Mouse (Mus musculus) testis, postnatal 14 days (tissue): ENCODE measurements at regions not wholly inside any gene's neighbourhood (a gene's known extent, or its start where the extent isn't known, plus 50 kb on each side); places are given as distances from the start of the nearest gene placed in this dataset.

Experiments
- DNase-seq: peaks from one replicate; pipeline ENCODE4 v3.0.0; 2021; ENCODE audit warnings: low spot score

DNA sequence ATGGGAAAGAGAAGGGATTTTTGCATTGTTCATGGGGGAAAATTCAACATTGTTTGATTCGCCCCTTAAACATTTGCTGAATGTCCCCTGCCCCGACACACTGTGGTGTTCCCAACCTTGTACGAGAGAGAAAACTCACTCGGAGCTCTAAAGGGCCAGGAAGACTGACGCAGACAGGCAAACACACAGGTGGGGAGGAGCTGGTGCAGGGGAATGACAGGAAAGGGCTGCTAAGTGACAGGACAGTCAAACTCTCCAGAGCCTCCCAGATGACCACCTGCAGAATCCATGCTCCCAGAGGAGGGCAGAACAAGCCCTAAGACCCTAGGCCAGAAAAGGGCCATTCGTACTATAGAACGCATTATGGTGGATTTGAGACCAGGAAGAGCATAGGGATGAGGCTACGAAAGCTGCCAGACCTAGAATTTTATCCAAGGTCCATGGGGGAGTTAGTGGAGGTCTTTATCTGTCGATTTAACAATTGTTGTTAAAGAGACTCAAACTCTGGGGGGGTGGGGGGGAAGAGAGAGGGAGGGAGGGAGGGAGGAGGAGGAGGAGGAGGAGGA lies 94.6 kb upstream of the Pabpc6 start:
- no peak for DNase-seq

DNA sequence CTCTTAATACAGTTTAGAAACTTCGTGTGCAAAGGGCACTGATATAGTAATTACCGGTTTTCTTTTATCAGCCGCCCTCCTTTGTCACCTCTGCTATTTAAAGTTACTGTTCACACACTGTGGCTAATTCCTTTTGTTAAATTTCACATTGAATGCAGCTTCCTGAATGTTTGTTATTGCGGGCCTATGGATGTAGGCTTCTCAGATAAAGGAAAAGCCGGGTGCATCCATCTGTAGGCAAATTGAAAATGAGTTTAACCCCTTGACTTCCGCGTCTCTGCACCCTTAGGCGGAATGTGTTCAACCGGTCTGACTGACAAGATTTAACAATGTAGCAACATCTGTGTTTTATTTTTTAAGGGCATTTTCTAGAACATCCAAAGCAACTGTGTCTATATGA lies 93.6 kb upstream of the Pabpc6 start:
- no peak for DNase-seq

DNA sequence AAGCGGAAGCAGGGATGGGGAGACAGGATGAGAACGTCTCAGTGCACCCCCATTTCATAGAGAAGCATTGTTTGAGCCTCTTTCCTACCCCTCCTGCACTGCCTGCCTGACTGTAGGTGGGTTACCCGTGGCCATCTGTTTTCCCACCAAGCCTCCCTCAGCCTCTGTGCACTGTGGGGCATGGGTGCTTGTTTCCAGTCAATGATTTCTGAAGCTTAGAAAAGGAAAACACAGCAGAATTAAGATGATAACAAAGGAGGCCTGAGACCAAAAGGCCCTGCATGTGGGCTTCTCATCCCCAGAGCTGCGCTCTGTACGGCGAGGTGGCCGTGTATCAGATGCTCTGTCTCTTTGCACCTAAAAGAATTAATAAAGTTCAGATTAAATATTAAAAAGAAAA lies 92.9 kb upstream of the Pabpc6 start:
- DNase-seq = no peak

DNA sequence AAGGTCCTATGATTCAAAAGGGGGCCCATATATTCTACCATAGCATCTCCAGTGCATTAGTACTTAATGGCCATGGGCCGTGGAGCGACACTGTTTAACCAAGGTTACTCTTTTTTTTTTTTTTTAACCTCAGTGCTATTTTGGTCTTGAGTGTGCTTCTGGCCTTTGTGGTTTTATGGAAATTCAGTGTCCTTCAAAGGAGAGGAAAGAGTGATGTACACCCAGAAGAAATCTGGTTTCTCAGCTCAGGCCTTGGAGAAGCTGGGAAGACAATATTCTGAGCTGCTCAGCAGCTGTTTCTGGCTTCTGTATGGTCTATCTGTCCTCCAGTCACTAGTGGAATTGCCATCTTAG lies 91.2 kb upstream of the Pabpc6 start:
- DNase-seq = no peak

DNA sequence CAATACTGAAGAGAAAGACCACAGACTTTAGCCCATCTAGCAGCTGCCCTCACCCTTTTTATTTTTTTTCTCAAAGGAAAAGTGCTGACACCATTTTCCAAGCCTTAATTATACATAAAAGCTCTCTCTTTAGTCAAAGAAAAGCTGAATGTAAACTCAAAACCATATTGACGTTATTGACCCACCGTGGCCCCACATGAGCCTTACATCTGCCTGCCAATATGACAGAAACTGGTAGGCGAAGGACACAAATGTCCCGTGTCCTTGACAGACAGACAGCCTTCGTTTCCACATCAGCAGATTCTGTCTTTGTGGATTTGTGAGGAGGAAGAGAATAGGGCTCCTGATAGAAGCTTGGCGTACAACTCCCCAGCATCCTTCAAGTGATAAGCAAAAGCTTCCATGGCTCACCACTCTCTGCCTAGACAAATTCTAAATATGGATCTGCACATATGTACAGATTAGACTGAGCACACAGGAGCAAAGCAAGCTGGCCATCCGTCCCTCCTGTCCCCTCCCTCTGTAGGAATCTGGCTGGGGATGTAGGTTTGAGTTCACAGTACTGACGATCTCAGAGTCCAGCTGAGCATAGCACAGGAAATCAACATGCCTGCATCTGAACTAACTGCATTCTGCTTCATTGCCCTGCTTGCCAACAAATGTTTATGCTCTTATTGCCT lies 90.6 kb upstream of the Pabpc6 start:
- no peak for DNase-seq

DNA sequence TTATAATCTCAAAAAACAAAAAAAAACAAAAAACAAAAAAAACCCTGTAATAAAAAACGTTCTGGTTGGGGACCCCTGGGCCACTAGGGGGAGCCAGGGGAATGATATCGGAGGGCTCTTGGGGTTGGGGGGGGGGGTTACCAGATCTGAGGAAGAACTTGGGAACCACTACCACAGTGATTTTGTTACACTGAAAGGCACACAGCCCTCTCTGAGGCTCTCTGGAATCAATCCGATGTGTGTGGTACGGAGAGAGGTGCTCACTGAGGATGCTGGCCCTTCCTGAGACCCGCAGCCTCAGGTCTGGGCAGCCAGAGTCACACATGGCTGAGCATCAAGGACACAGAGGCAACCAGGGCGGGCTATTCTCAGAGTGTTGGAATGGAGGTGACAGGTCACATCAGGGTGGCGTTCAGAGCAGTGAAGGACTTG lies 89.9 kb upstream of the Pabpc6 start:
- DNase-seq = no peak

DNA sequence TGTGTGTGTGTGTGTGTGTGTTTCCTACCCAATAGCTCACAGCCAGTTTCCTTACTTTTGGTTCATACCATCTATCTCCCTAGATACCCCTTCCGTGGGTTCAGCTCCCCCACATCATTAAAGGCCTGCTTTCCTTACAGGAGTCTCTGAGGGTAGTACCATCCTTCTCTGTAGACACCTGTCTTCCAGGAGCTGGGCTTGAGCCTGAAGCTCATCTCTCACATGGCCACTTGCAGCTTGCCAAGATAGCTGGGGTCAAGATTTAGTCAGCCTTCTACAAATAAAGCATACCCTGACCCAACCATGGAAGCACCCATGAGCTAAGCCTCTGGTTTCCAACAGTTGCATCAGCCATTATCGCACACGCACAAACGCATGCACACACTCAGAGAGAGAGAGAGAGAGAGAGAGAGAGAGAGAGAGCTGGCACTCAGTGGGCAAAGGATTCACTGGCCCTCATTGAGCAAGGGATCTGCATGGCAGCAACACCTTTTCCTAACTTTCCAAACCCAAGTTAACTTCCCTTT lies 88.3 kb upstream of the Pabpc6 start:
- no peak for DNase-seq

DNA sequence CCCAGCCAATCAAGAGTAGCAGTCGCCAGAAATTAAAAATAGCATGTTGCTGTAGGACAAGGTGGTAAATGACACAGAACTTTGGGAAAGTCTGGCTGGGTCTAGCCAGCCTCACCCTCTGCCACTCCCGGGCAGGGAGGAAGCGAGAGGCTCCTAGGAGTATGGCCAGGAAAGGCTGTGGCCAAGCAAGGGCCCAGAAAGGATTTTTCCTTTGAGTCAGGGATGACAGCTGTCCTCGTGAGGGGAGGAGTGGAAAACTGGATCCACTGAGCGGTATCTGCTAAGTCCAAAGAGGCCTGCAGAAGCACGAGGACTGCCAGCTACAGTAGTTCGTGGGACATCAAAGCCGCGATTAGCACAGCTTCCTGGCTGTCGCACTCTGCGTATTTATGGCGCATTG lies 87.2 kb upstream of the Pabpc6 start:
- DNase-seq = no peak

DNA sequence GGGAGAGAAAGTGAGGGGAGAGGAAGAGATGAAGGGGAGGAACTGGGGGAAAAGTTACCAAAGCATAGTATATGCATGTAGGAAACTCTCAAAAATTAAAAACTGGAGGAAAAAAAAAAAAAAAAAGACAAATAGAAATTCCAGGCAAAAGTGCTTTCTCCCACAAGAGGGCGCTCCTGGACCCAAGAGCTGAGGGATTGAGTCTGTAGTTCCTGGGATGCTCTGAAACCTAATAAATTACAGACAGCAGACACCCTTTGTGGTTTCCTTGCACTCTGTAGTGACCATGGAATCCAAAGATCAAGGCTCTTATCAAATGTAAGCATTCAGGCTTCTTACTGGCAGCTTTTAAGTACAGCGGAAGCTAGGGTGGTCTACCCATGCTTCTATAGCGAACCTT lies 86.7 kb upstream of the Pabpc6 start:
- peak; percentile 21 for DNase-seq

DNA sequence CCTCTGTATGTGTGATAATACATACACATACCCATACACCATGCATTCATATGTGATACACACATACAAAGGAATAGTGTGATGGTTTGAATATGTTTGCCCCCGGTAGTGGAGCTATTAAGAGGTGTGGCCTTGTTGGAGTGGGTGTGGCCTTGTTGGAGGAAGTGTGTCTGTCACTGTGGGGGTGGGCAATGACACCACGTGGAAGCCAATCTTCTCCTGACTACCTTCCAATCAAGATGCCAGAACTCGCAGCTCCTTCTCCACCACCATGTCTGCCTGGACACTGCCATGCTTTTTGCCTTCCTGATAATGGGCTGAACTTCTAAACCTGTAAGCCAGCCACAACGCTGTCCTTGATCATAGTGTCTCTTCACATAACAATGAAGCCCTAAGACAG lies 86.1 kb upstream of the Pabpc6 start:
- no peak for DNase-seq

DNA sequence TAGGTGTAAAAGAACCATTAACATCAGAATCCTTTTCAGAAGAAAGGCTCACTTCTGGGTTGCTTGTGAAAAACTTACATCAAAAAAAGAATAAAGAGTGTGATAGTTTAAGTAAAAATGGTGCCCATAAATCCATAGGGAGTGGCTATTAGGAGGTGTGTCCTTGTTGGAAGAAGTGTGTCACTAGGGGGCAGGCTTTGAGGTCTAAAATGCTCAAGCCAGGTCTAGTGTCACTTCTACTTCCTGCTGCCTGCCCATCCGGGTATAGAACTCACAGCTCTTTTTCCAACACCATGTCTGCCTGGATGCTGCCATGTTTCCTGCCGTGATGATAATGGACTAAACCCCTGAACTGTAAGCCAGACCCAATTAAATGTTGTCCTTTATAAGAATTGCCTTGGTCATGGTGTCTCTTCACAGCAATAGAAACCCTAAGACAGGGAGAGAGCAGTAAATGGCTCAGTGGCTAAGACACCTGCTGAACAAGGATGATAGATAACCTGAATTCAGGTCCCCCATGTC lies 85.4 kb upstream of the Pabpc6 start:
- DNase-seq = no peak

DNA sequence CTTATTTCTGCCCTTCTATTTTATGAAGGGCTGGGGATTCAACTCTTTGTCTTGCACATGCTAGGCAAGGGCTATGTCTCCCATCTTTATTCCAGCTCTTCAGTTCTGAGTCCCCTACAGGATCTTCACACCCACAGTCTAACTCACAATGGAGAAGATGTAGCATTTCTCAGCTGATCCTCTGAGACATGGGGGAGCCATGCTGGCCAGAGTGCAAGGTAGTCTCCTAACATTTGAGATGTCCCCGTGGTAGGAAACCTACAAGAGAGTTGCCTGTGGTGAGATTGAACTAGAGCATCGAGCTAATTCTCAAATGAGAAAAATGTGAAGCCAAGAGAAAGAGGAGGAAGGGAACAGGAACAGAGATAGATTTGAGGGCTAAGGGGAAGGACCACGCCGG lies 83.3 kb upstream of the Pabpc6 start:
- no peak for DNase-seq

DNA sequence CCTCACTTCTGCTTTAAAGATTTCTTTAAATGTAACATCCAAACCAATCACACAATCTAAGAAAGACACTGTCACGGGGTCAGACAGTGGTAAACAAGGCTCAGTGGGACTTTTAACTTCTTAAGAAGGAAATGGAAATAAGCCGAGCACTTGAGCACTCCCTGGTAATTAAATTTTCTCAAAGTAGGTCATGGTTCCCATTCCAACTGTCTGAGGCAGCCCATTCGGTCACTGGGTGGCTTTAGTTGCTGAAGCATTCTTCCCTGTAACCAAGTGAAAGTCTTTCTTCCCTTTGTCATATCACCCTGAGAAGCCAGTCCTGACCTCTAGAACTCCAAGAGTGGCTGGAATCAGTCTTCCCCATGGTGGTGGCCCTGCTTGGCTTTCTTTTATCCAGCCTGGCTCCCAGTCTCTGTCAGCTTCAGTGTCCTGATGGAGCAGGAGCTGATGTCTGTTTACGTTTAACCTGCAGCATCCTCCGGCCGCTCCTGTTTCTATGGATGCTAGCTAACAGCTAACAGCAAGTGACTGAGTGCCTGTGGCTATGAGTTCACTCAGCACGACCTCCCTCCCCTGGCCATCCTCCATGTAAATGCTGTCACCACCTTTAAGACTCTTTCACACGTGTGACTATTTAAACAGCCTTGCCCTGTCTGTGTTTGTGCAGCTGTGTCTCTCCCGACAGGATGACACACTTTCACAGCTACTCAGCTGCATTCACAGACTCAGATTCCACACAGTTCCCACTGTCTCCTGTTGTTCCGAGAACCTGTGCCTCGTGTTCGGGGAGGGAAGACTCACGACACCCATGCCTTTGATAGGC lies 82.0 kb upstream of the Pabpc6 start:
- DNase-seq = no peak

DNA sequence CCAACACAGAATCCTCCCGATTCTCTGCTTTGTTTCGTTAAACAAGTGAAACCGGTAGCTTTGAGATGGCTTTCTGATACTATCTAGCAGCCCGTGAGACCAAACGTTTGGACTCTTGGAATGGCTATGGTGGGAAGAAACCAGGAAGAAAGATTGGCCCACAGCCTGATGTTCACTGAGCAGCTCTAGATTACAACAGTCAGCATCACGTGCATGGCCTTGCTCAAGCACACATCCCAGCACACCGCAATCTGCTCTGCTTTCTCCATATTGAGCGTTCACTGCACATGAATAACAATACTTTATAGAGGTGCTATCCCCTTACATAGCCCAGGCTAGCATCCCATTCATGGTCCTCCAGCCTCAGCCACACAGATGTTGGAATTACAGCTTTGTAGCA lies 80.5 kb upstream of the Pabpc6 start:
- no peak for DNase-seq

DNA sequence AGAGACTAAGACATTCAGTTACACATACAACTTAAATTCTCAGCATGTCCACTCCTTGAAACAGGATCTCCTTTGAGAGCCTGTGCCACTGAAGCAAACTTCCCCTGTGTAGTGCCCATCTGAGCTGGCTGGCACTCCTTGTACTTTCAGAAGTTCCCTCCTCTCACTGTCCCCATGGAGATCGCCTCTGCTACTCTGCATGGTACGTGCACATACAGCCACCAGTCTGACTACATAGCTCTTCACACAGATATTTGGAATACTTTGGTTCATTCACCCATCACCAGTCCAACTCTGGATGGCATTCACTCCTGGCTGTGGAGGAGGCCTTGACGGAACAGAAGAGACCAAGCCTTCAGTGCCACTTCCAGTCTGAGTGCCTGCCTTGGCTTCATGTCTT lies 79.8 kb upstream of the Pabpc6 start:
- no peak for DNase-seq

DNA sequence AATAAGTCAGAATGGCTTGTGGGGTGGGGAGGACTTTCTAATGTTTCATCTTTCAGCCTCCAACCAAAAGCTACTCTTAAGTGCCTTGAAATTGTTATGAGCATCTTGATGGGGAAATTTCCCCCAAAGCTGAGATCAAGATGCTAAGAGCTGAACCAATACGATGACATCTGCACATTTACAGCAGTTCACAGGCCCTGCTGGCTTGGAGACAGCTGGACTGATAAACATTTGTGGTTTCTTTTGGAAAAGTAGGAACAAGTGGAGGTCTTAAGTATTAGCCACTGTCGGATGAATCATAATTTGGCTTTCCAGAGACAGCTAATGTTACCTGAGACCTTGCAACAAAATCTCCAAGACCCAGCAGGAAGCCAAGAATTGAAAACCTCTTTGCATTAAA lies 78.4 kb upstream of the Pabpc6 start:
- no peak for DNase-seq

DNA sequence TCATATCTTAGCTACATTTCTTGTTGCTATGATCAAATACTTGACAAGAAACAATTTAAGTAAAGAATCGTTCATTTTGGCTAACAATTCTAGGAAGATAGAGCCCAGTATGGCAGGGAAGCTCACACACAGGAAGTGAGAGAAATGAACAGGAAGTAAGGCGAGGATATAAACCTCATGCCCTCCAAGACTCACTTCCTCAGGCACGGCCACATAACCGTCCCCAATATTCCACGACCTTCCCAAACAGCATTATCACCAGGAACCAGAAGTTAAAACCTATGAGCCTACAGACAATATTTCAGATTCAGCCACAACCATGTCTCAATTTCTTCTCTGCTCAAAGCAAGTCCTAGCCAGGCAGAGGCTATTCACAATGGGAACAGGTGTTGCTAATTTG lies 73.8 kb upstream of the Pabpc6 start:
- no peak for DNase-seq

DNA sequence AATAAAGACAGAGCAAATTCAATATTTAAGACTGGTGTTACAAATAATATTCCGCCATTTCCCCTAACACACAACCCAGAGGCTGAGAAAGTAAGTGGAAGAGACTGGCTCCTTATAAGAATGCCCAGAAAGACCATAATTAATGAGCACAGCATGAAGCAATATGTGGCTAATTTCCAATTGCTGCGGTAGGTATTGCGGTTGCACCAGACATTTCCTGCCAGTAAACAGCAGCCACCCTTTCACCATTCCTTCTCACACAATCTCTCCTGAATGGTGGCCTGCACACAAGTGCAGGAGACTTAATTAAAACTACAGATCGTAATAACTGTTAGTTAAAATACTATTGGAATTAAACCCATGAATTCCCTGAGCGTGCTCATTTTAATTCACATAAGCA lies 71.8 kb upstream of the Pabpc6 start:
- DNase-seq = no peak

DNA sequence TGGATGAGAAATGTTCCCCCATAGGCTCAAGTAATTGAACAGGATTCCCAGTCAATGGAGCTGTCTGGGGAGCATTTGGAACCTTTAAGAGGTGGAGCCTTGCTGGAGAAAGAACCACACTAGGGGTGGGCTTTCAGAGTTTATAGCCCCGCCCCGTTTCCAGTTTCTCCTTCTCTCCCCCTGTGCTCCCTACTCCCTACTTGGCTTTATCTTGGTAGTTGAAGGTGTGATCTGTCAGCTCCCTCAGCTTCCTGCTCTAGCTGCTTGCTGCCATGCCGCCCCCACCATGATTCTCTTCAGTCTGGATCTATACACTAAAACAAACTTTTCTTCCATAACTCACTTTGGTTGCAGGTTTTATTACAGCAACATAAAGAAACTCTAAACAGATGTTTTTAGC lies 59.5 kb upstream of the Pabpc6 start:
- DNase-seq = no peak

DNA sequence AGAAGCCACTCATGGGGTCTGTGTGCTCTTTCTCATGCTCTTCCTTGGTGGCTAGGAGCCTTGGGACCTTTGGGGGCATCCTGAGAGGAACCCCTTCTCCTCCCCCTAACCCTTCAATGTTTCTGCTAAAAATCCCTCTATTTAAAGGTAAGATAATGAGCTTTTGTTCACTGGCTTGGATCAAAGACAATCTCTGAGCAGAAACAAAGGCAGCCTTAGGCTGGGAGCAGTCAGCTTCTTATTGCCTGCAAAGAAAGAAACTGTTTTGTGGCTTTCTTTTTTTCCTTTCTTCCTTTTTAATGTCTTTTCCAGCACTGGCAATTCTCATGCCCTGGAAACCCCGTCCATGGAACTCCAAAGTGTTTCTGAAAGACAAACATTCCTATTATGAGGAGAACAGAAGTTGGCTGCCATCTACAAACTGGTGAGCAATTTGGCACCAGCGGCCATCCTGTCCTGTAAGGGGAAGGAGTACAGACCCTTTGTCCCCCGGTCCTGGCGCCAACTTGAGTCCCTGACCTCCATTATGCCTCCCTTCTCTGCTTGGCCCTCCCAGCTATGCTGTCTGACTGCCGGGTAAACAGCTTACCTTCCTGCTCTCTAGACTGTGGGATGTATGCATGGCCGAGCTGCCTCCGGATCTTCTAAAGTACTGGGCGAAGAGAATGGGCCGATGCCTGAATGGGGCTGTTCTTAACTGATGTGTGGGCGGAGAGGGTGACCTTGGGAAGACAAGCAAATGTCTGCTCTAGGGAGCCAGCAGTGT lies 56.4 kb upstream of the Pabpc6 start:
- DNase-seq = peak; percentile 48

DNA sequence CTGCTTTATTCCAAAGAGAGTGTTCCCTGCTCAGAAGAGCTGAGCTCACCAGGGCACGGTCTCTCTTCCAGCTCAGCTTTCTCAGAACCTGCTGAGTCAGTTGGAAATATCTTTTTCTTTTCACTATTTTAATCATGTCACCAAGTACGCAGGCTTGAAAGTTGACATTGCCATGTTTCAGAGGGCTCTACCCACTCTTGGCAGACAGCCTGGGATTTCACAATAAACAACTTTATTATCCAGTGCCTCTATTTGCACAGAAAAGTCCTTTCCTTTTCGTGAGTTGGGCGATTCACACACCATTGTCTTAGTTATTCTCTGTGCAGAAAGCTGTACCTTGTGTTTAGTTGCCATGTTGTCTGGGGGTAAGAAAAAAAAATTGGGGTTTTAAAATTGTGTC lies 54.0 kb upstream of the Pabpc6 start:
- DNase-seq = peak; percentile 13

DNA sequence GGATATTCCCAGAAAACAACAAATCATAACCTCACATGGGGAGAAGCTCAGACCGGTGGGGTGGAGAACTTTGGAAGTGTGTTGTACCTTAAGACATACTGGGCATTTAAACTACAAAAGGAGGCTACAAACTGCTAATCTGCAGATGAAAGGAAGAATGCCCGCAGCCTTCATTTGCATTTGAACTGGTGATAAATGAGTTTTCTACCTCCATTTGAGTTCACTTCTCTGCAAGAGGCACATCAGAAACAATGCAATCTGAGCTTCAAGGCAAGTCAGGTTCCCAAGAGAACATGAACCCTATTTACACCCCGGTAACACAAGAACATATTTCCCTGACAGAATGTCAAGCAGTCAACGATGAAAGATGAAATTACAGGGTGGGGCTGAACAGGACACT lies 53.2 kb upstream of the Pabpc6 start:
- no peak for DNase-seq
